Comparison of ENCODE assay signal across 24 mouse cellular contexts in the genomic region with DNA sequence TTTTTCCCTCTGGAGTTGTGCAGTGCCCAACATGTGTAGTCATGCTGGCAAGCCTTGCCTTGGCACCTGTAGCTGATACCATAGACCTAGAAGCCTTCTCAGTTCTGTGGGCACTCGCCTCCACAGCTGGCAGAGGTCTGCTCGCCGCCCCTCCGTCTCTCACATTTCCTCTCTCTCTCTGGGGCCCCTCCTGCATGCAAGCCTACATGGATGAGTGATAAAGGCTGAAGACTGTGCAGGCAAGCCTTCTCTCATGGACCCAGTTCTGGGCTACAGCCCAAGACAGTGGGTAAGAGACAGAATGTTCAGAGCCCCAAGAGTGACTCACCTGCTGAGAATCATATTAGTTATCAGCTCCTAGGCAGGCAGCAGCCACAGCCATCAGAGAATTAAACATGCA. TPM values are rescaled to one million over a fixed set of nuclear protein-coding genes. Genes with fewer than 3 reads are reported as not detected.
DNase-seq lines count a peak whose midpoint lies in the region; ATAC-seq and TF ChIP-seq lines count a peak whose summit lies in the region.
"Had no signal": no experiment of that assay in that cellular context is flagged by ENCODE, and none has a peak within 500 bp of the region (broad histone marks: within the 10 kb centered on the region; RNA-seq: fewer than 3 reads in every experiment).

No protein-coding gene starts in this region.

- no peaks in the 10 kb centered on the region for H3K4me1 ChIP-seq in forebrain, postnatal 0 days (ENCODE audit: insufficient read depth)
- H3K4me1 ChIP-seq: intestine, embryonic 15.5 days; megakaryocyte, embryonic 14.5 days; midbrain, embryonic 15.5 days had no signal

- H3K4me2 ChIP-seq in forebrain, postnatal 0 days (ENCODE audit: low read depth) = no peak overlapping the region
- H3K4me2 ChIP-seq: embryonic facial prominence, embryonic 13.5 days; hindbrain, embryonic 14.5 days; intestine, embryonic 15.5 days; kidney, embryonic 15.5 days; limb, embryonic 13.5 days; midbrain, embryonic 15.5 days had no signal

- no peak for TF ChIP-seq CTCF in forebrain, postnatal 0 days (IDR thresholded peaks at IDR 0.05; ENCODE audit: low read depth)

- H3K27ac ChIP-seq in forebrain, postnatal 0 days (ENCODE audit: low read depth, low read length) = no peak overlapping the region
- H3K27ac ChIP-seq: embryonic facial prominence, embryonic 13.5 days; heart, adult 2 months; hindbrain, embryonic 14.5 days; intestine, embryonic 15.5 days; kidney, embryonic 15.5 days; limb, embryonic 13.5 days; liver, embryonic 14.5 days; midbrain, embryonic 15.5 days had no signal

- no peaks in the 10 kb centered on the region for H3K9me3 ChIP-seq in forebrain, postnatal 0 days (ENCODE audit: low read length)
- H3K9me3 ChIP-seq: embryonic facial prominence, embryonic 13.5 days; intestine, embryonic 15.5 days; kidney, embryonic 15.5 days; limb, embryonic 13.5 days; midbrain, embryonic 15.5 days had no signal

- no peaks in the 10 kb centered on the region for H3K36me3 ChIP-seq in forebrain, postnatal 0 days (ENCODE audit: insufficient read depth)
- H3K36me3 ChIP-seq: intestine, embryonic 15.5 days; midbrain, embryonic 15.5 days had no signal

- WGBS in forebrain, postnatal 0 days = 91% methylated on average over 4 of the region's 4 CpGs

- peak; percentile 32 to 63 for DNase-seq in frontal cortex, postnatal 36 days (ENCODE audit: low spot score in 2 of 2)
- no peak for DNase-seq in frontal cortex, postnatal 10 days (ENCODE audit: low spot score in 2 of 2)
- DNase-seq in left cerebral cortex, adult 18-20 months (ENCODE audit: low spot score in 2 of 2) = peak; percentile 40 to 46
- no peak for DNase-seq in left cerebral cortex, adult 11 months (ENCODE audit: low spot score)
- peak; percentile 66 for DNase-seq in Muller cell, postnatal 12 days (ENCODE audit: inconsistent ontology term)
- DNase-seq in left cerebral cortex, postnatal 36 days (ENCODE audit: low spot score in 2 of 2) = peak; percentile 49 to 73
- no peak for DNase-seq in forebrain, postnatal 0 days
- no peak for DNase-seq in cerebellum, adult 11-12 months
- DNase-seq: adrenal gland, postnatal 25 days; B cell, adult 2 months; cerebellum, adult 9-10 months; gastrocnemius, postnatal 10 days; heart, adult 2 months; heart, postnatal 14 days had no signal

- ATAC-seq in forebrain, postnatal 0 days = no peak
- ATAC-seq: intestine, embryonic 15.5 days; lung, postnatal 0 days; midbrain, embryonic 15.5 days had no signal

- H3K9ac ChIP-seq in forebrain, postnatal 0 days = no peak overlapping the region
- H3K9ac ChIP-seq: embryonic facial prominence, embryonic 13.5 days; hindbrain, embryonic 14.5 days; intestine, embryonic 15.5 days; kidney, embryonic 15.5 days; limb, embryonic 13.5 days; liver, embryonic 14.5 days; midbrain, embryonic 15.5 days had no signal

- intact Hi-C loops in left cerebral cortex, postnatal 36 days (cut with DNase I) = no loop called here

- H3K27me3 ChIP-seq in forebrain, postnatal 0 days (ENCODE audit: insufficient read depth, low read length) = no peaks in the 10 kb centered on the region
- H3K27me3 ChIP-seq: embryonic facial prominence, embryonic 13.5 days; intestine, embryonic 15.5 days; kidney, embryonic 15.5 days; limb, embryonic 13.5 days; megakaryocyte, embryonic 14.5 days; midbrain, embryonic 15.5 days had no signal

- H3K4me3 ChIP-seq in forebrain, postnatal 0 days (ENCODE audit: low read depth, low read length) = no peak overlapping the region
- H3K4me3 ChIP-seq: embryonic facial prominence, embryonic 13.5 days; heart, adult 2 months; intestine, embryonic 15.5 days; kidney, embryonic 15.5 days; layer of hippocampus, adult 2 months; limb, embryonic 13.5 days; megakaryocyte, embryonic 14.5 days; midbrain, embryonic 15.5 days had no signal

RNA-seq across cellular contexts. Expression of a gene that starts 45.9 kb away (rescaled TPM):
- 10 to 100 TPM; 14.6 to 15.2 TPM for total RNA-seq in left cerebral cortex, adult 18-20 months (2021)
- 10 to 100 TPM; 15.1 to 15.9 TPM for total RNA-seq in left cerebral cortex, postnatal 36 days (2021)
- 9.3 and 12.7 TPM in 2 replicates for total RNA-seq in forebrain, postnatal 0 days (2014; rRNA removed)
- polyA plus RNA-seq in forebrain, postnatal 0 days (2015; fragmentation: Nextera tagmentation; extraction: Ambion mirVana) = 4.2 and 4.6 TPM in 2 replicates

Comparison
In these comparisons a context has a peak if more than half of its experiments do, and no peak if none do; other contexts are left out.
1. DNase-seq: peak in frontal cortex, postnatal 36 days (2 of 2), left cerebral cortex, adult 18-20 months (2 of 2), Muller cell, postnatal 12 days (single experiment) and left cerebral cortex, postnatal 36 days (2 of 2); none in frontal cortex, postnatal 10 days (0 of 2), left cerebral cortex, adult 11 months (single experiment), forebrain, postnatal 0 days (single experiment) and cerebellum, adult 11-12 months (single experiment).